Mouse (Mus musculus) neural tube, embryonic 11.5 days (tissue): ENCODE results near the gene Etl4. TPM values are rescaled to one million over a fixed set of nuclear protein-coding genes. Genes with fewer than 3 reads are reported as not detected.
"Not testable (repeated sequence)": the region's sequence is repeated elsewhere in the genome, so short reads cannot be mapped to it uniquely, and the experiment has no call there.

Experiments
- ATAC-seq: fragments of 200-750 bp; cut with Nextera tagmentation; 2 replicates; pipeline ENCODE4 v1.8.0; 2017; ENCODE audit warnings: moderate number of reproducible peaks, mild to moderate bottlenecking, moderate TSS enrichment, moderate library complexity; ENCODE audit not compliant: insufficient read depth, low FRiP score, low TSS enrichment
- DNase-seq: peaks from one replicate; pipeline ENCODE4 v3.0.0-alpha.2; 2015; ENCODE audit warnings: low spot score
- H3K27ac ChIP-seq: fragments of 300-500 bp; sonication (generic); 2 replicates; pipeline ENCODE4 v1.5.1; 2014; ENCODE audit warnings: low read depth, mild to moderate bottlenecking, low read length
- H3K27me3 ChIP-seq: fragments of 300-500 bp; sonication (generic); 2 replicates; pipeline ENCODE4 v1.6.1; 2014; ENCODE audit warnings: mild to moderate bottlenecking, low read length, mixed read lengths; ENCODE audit not compliant: control insufficient read depth, insufficient read depth
- H3K36me3 ChIP-seq: fragments of 300-500 bp; sonication (generic); 2 replicates; pipeline ENCODE4 v1.6.1; 2014; ENCODE audit warnings: mild to moderate bottlenecking, low read length, moderate library complexity, mixed read lengths; ENCODE audit not compliant: control insufficient read depth, insufficient read depth
- H3K4me1 ChIP-seq: fragments of 300-500 bp; sonication (generic); 2 replicates; pipeline ENCODE4 v1.6.1; 2014; ENCODE audit warnings: low read length, mixed read lengths; ENCODE audit not compliant: control insufficient read depth, insufficient read depth
- H3K4me2 ChIP-seq: fragments of 300-500 bp; sonication (generic); 2 replicates; pipeline ENCODE4 v1.6.1; 2014; ENCODE audit warnings: low read depth, mild to moderate bottlenecking, moderate library complexity
- H3K4me3 ChIP-seq: fragments of 300-500 bp; sonication (generic); 2 replicates; pipeline ENCODE4 v1.5.1; 2014; ENCODE audit warnings: low read depth, low read length
- H3K9ac ChIP-seq: fragments of 300-500 bp; sonication (generic); 2 replicates; pipeline ENCODE4 v1.6.1; 2014; ENCODE audit warnings: mild to moderate bottlenecking, low read length
- H3K9me3 ChIP-seq: fragments of 300-500 bp; sonication (generic); 2 replicates; pipeline ENCODE4 v1.6.1; 2016; ENCODE audit warnings: low read length; ENCODE audit not compliant: control insufficient read depth
- whole genome bisulfite sequencing: fragments of 180-500 bp; shearing (Covaris S2); extraction: QIAGEN DNeasy Blood & Tissue Kit; methylation state at CpG from one replicate; pipeline ENCODE4 v1.1.7; 2014; 5-methylcytosine and 5-hydroxymethylcytosine counted together
- polyA plus RNA-seq: library from polyadenylated mRNA; unstranded; fragments of >200 nt; fragmentation: Nextera tagmentation; extraction: Ambion mirVana; gene quantifications from 2 replicates; pipeline ENCODE4 v1.2.1, GENCODE M21; 2014

The Etl4 gene
- polyA plus RNA-seq, 1 experiment from 2014 or later: 19.9 TPM

DNA sequence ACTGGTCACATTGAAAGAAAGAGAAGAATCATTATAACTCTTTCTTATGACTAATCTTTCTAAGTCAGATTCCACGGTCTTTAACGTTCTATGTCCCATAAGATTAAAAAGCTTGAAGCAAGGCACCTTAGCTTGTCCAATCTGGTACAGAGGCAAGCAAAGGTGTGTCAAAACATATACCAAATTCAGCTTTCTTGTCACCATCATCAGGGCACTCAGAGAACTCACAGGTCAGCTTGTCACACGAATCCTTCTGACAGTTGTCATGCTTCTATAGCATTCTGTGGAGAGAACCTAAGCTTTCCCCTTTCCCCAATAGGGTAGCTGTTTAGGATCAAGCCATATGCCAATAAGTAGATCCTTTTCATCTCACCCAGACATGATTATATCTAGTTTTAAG lies 267.7 kb downstream of the Etl4 start:
- H3K9me3 ChIP-seq, H3K36me3 ChIP-seq, DNase-seq, H3K4me1 ChIP-seq, H3K4me2 ChIP-seq, H3K27ac ChIP-seq, H3K9ac ChIP-seq, ATAC-seq, H3K27me3 ChIP-seq, H3K4me3 ChIP-seq: not testable (repeated sequence)
- 89% methylated on average over 3 of the region's 3 CpGs for WGBS

DNA sequence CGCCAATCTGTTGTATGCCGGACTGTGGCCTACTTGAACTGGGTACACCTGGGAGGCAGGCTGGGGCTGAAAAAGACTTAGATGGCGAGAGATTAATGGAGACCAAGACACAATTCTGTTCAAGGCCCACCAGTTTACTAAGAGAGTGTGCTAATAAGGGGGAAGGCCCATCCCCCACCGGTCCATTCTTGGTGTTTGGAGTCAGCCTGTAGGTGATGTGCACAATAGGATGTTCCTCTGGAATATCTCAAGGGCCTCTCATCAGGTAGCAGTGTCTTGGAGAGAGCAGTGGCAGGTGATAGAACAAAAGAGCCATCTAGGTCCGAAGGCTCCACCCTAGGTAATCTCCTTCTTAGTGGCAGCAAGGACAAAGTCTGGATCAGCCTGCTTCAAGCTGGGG lies 271.0 kb downstream of the Etl4 start:
- not testable (repeated sequence) for H3K27me3 ChIP-seq, ATAC-seq, H3K4me3 ChIP-seq, H3K9me3 ChIP-seq, H3K4me2 ChIP-seq, H3K9ac ChIP-seq, DNase-seq, H3K36me3 ChIP-seq, H3K4me1 ChIP-seq, H3K27ac ChIP-seq
- WGBS: 85% methylated on average over 5 of the region's 5 CpGs

DNA sequence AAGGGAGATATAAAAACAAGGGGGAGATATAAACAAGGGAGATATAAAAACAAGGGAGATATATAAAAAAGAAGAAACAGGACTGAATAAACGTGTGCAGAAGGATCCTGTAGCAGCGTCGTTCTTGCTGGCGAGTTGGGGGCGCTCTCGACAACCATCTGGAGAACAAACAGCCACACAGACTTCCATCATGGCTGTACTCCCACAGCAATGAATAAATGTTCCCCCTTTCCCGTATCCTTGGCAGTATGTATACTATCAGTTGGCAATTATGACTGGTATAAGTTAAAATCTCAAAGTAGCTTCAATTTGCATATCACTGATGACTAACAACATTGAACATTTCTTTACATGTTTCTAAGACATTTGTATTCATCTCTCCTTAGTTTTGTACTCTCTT lies 277.6 kb downstream of the Etl4 start:
- not testable (repeated sequence) for H3K4me1 ChIP-seq, H3K9ac ChIP-seq, H3K9me3 ChIP-seq, H3K4me2 ChIP-seq, H3K27me3 ChIP-seq, DNase-seq, H3K27ac ChIP-seq, H3K4me3 ChIP-seq, H3K36me3 ChIP-seq, ATAC-seq
- WGBS: 89% methylated on average over 7 of the region's 7 CpGs

DNA sequence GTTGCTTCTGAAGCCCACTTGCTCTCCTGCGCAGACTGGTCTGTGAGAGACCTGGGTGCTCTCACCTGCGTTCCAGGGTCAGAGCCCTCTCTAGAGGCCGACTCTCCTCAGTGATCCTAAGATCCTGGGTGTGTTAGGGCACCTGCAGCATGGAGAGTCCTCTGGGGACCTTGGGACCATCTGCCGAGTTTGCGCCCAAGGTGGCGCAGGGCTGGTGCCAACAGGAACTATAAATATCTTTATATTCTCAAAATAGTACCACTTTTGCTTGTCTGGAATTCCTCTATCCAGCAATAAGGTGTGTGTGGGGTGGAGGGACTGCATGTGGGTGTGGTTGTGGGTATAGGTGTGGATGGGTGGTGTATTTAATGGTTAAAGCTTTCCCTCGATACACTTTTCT lies 293.4 kb downstream of the Etl4 start:
- 90% methylated on average over 7 of the region's 7 CpGs for WGBS
- no peak overlapping the region for H3K4me2 ChIP-seq
- H3K4me3 ChIP-seq: no peak overlapping the region
- no peaks in the 10 kb centered on the region for H3K27me3 ChIP-seq
- H3K27ac ChIP-seq: no peak overlapping the region
- no peaks in the 10 kb centered on the region for H3K36me3 ChIP-seq
- ATAC-seq (no peak), DNase-seq (no peak)
- H3K9me3 ChIP-seq: no peaks in the 10 kb centered on the region
- no peak overlapping the region for H3K9ac ChIP-seq
- no peaks in the 10 kb centered on the region for H3K4me1 ChIP-seq

DNA sequence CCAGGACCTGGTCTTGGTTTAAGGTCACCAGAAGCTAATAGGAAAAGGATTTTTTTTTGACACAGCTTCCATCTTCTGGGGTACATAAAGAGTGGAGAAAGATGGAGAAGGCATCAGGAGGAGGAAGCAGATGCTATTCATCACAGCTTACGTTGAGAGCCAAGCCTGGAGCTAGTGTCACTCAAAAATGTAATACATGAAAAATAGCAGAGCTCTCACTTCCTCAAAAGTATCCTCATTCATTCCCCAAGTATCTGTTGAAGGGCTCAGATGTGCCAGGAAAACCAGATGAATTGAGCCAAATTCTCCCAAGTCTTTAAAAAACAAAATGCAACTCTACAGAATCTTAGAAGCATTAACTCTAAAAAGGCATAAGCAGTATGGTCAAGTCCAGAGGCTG lies 297.1 kb downstream of the Etl4 start:
- H3K9me3 ChIP-seq: no peaks in the 10 kb centered on the region
- ATAC-seq (no peak), DNase-seq (no peak)
- no peaks in the 10 kb centered on the region for H3K27me3 ChIP-seq
- WGBS: 79% methylated on average over 1 of the region's 1 CpGs
- H3K4me3 ChIP-seq: no peak overlapping the region
- H3K4me1 ChIP-seq: no peaks in the 10 kb centered on the region
- no peak overlapping the region for H3K9ac ChIP-seq
- H3K4me2 ChIP-seq: no peak overlapping the region
- no peaks in the 10 kb centered on the region for H3K36me3 ChIP-seq
- H3K27ac ChIP-seq: no peak overlapping the region

DNA sequence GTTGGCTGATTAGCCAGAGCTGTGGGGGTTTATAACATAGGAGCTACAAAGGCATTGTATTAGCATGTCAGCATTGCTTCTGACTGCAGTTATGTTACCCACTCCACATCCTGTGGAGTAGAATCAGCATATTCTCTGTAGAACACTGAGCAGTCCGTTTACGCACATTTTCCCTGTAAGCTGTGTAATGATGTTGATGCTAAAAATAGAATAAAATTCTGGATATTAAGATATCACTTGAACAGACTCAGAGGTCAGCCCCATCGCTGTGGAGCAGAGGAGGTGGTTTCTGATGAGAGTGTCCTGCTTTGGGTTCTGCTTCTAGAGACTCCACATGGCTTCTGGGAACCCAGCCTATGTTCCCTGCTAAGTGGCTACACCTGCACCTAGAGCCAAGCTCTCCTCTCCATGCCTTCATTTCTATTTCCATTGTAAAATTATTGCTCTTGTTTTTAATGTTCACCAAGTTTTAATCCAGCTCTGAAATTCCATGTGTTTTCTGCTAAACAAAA lies 299.2 kb downstream of the Etl4 start:
- Histone ChIP-seq H3K9me3 (no peaks in the 10 kb centered on the region), H3K4me1 (no peaks in the 10 kb centered on the region), H3K4me2 (no peak overlapping the region), H3K36me3 (no peaks in the 10 kb centered on the region), H3K4me3 (no peak overlapping the region), H3K27ac (no peak overlapping the region), H3K27me3 (no peaks in the 10 kb centered on the region), H3K9ac (no peak overlapping the region)
- 83% methylated on average over 3 of the region's 3 CpGs for WGBS
- DNase-seq (no peak), ATAC-seq (no peak)

DNA sequence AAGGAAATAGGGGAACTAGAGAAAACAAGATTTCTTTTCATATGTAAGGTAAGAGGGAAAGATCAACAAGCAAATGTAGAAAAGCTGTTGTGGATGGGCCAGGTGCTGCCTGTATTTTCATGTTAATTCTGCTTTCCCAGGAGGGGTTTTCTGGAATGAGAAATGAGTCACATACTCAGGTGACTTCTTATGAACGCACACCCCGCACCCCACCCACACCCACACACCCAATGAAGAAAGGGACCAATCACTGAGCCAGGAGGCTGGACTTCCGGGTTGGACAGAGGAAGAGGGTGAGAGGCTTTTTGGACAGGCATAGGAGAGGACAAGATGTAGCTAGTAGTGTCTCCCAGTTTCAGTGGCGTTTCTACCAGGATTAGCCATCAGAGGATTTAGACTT lies 299.8 kb downstream of the Etl4 start:
- no peaks in the 10 kb centered on the region for H3K36me3 ChIP-seq
- WGBS: 72% methylated on average over 4 of the region's 4 CpGs
- H3K9me3 ChIP-seq: no peaks in the 10 kb centered on the region
- H3K9ac ChIP-seq: no peak overlapping the region
- DNase-seq (no peak), ATAC-seq (no peak)
- H3K27ac ChIP-seq: no peak overlapping the region
- H3K4me2 ChIP-seq: no peak overlapping the region
- no peaks in the 10 kb centered on the region for H3K4me1 ChIP-seq
- no peaks in the 10 kb centered on the region for H3K27me3 ChIP-seq
- no peak overlapping the region for H3K4me3 ChIP-seq

DNA sequence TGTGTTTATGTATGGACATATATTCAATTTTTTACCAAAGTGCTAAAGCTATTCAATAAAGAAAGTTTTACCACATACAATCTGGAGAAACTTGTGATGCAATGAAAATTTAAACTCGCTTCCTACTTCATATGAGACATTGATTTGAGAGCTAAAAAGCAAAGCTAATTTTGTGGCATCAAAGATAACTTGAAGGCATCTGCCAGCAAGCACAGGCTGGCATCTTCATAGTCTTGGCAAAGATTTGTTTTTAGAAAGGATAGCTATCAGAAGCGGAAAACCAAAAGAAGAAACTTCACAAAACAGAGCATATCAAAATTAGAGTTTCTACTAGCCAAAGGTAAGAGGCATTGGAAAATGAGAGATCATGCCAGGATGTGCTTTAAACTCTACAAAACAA lies 306.7 kb downstream of the Etl4 start:
- no peaks in the 10 kb centered on the region for H3K9me3 ChIP-seq
- no peaks in the 10 kb centered on the region for H3K4me1 ChIP-seq
- 96% methylated on average over 2 of the region's 2 CpGs for WGBS
- no peak overlapping the region for H3K4me3 ChIP-seq
- no peak overlapping the region for H3K4me2 ChIP-seq
- no peak overlapping the region for H3K27ac ChIP-seq
- H3K9ac ChIP-seq: no peak overlapping the region
- H3K27me3 ChIP-seq: no peaks in the 10 kb centered on the region
- DNase-seq (no peak), ATAC-seq (no peak)
- no peaks in the 10 kb centered on the region for H3K36me3 ChIP-seq

DNA sequence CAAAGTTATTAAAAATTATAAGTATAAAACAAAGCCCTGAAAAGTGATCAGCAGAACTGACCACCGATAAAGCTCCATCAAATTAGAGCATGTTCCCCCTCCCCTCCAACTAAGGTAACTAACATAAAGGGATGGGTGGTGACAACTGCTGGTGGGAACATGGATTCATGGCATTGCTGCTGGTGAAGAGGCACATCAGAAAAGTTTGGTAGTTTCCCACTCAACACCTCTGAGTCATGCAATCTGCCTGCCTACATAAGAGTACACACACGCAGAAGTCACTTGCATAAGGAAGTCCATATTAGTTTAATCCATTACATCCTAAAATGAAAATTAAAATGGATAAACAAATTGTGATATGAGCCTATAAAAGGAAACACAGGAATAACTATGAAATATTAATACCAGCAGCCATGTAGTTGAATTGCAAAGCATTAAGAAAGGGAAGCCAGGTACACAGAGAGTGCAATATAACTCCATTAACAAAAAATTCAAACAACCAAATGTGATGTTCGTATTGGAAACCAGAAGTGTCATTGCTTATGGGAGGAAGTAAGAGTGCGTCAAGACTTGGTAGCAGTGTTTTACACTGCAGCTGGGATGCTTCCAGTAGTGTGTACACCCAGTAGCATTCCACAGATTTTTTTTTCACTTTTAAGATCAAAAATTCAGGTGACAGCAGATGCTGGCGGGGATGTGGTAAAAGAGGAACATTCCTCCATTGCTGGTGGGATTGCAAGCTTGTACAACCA lies 307.3 kb downstream of the Etl4 start:
- no peak overlapping the region for H3K9ac ChIP-seq
- H3K9me3 ChIP-seq: no peaks in the 10 kb centered on the region
- ATAC-seq: no peak
- 93% methylated on average over 5 of the region's 5 CpGs for WGBS
- H3K4me1 ChIP-seq: no peaks in the 10 kb centered on the region
- H3K4me3 ChIP-seq: no peak overlapping the region
- H3K27ac ChIP-seq: no peak overlapping the region
- no peaks in the 10 kb centered on the region for H3K36me3 ChIP-seq
- DNase-seq: no peak
- H3K27me3 ChIP-seq: no peaks in the 10 kb centered on the region
- no peak overlapping the region for H3K4me2 ChIP-seq
